Mouse (Mus musculus): ENCODE results near the gene Utp4. TPM values are rescaled to one million over a fixed set of nuclear protein-coding genes. Genes with fewer than 3 reads are reported as not detected.

The Utp4 gene
- 21.1 and 25.5 TPM in 2 replicates for total RNA-seq (2014; rRNA removed)
- 28.7 and 29.5 TPM in 2 replicates for polyA plus RNA-seq (2015; fragmentation: Nextera tagmentation; extraction: Ambion mirVana)

DNA sequence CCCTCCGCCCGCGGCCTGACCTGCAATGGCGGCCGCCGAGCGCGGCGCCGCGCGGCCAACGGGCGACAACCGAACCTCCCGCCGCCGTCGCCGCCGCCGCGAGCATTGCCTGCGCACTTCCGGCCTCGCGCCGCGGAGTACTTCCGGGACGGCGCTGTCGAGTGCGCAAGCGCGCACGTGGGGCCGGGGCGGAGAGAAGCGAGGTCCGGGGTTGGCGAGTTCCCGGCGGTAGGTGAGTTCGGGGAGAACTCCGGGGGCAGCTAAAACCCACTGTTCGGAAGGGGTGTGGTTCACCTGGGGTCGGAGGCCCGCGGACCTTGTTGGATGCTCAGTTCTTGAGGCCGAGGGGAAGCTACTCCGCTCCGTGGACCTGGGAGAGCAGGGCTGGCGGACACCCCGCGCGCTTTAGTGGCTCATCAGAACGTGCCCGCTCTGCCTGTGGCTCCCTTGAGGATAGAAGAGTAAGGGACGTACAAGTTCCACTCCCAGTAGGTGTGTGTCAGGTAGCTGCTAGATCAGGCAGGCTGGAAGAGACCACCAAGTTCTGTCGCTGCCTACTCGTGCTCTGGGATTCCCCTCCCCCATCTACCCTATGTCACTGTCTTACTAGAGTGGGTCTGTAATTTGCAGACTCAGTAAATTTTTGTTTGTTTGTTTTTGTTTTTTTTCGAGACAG lies at the start of gene Utp4:
Gene Utp4, plus strand, starts transcription at position 156 of the 676 bp plus-strand sequence.
- Histone ChIP-seq H3K27ac (peak within 1 kb of the TSS; percentile 93), H3K27me3 (ENCODE audit: insufficient read depth, low read length) (no peaks in the 10 kb centered on the region), H3K4me2 (ENCODE audit: low read depth, low read length) (peak within 1 kb of the TSS; percentile 90), H3K9me3 (ENCODE audit: low read length) (no peaks in the 10 kb centered on the region), H3K4me3 (ENCODE audit: low read length) (peak within 1 kb of the TSS; percentile 91), H3K4me1 (ENCODE audit: insufficient read depth, low read length) (no peaks in the 10 kb centered on the region), H3K36me3 (ENCODE audit: insufficient read depth, low read length) (peaks cover 4% of the 10 kb centered on the region; the same call in 1 of the 2 replicates), H3K9ac (replicated peaks; ENCODE audit: low read length) (peak within 1 kb of the TSS; percentile 93)
- ATAC-seq (peak; percentile 96), DNase-seq (ENCODE audit: low spot score) (peak; percentile 95)
- no peak for TF ChIP-seq CTCF (IDR thresholded peaks at IDR 0.05; ENCODE audit: low read depth)
- under 1% methylated on average over 63 of the region's 63 CpGs for WGBS

DNA sequence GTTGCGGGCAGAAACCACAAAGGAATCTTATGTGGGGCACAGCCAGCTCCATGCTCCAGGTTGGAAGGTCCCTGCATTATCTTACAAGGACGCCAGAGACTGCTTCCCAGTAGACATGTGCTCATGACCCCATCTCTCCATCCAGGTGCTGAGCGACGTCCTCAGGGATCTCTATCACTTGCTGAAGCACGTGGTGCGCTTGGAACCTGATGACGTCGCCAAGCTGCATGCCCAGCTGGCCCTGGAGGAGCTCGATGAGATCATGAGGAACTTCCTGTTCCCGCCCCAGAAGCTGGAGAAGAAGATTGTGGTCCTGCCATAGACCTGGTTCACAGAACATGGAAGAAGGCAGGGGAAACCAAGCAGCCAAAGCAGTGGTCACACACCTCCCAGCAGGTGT lies 43.4 kb upstream of the Utp4 start:
- 88% methylated on average over 10 of the region's 10 CpGs for WGBS
- no peak overlapping the region for H3K4me2 ChIP-seq (ENCODE audit: low read depth, low read length)
- no peaks in the 10 kb centered on the region for H3K4me1 ChIP-seq (ENCODE audit: insufficient read depth, low read length)
- H3K9me3 ChIP-seq (ENCODE audit: low read length), result no peaks in the 10 kb centered on the region
- no peak overlapping the region for H3K4me3 ChIP-seq (ENCODE audit: low read length)
- no peak overlapping the region for H3K9ac ChIP-seq (replicated peaks; ENCODE audit: low read length)
- TF ChIP-seq CTCF (IDR thresholded peaks at IDR 0.05; ENCODE audit: low read depth), result no peak
- H3K36me3 ChIP-seq (ENCODE audit: insufficient read depth, low read length), result no peaks in the 10 kb centered on the region
- H3K27ac ChIP-seq, result no peak overlapping the region
- no peak for ATAC-seq
- H3K27me3 ChIP-seq (ENCODE audit: insufficient read depth, low read length), result no peaks in the 10 kb centered on the region
- DNase-seq (ENCODE audit: low spot score), result no peak

DNA sequence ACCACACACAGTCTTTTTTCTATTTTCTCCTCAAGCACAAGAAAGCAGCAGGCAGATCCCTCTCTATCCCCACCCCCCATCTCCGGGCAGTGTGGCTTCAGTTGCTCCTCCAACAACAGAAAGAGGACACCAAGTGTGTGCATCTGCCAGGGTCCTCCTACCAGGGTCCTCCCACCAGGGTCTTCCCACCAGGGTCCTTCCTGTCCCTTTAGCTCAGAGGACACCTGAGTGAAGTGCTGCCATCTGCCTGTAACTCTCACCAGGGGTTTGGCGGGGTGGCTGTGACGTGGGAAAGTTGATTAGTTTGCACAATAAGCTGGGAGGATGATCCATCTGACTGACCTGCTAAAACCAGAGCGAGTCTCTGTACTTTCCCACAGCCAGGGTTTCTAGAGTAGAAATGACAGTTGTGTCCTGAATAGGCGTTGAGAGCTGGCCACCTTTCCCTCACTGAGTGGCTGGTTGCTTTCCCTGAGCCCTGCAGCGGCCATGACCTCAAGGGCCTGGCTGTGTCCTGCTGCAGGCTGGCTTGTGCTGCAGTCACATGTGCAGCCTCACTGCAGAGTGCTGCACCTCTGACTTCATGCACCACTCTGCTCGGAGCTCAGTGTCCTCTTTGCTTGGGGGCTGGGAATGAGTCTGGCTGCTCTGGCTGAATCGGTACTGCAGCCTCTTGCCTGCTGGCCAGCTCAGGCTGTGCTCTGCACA lies 38.7 kb upstream of the Utp4 start:
- H3K9ac ChIP-seq (replicated peaks; ENCODE audit: low read length), result no peak overlapping the region
- H3K4me1 ChIP-seq (ENCODE audit: insufficient read depth, low read length), result no peaks in the 10 kb centered on the region
- ATAC-seq, result peak; percentile 51; the same call in 1 of the 2 replicates
- H3K27ac ChIP-seq, result no peak overlapping the region
- H3K36me3 ChIP-seq (ENCODE audit: insufficient read depth, low read length), result no peaks in the 10 kb centered on the region
- H3K9me3 ChIP-seq (ENCODE audit: low read length), result no peaks in the 10 kb centered on the region
- no peaks in the 10 kb centered on the region for H3K27me3 ChIP-seq (ENCODE audit: insufficient read depth, low read length)
- H3K4me3 ChIP-seq (ENCODE audit: low read length), result no peak overlapping the region
- no peak overlapping the region for H3K4me2 ChIP-seq (ENCODE audit: low read depth, low read length)
- 41% methylated on average over 8 of the region's 8 CpGs for WGBS
- DNase-seq (ENCODE audit: low spot score), result no peak
- peak; percentile 32 for TF ChIP-seq CTCF (IDR thresholded peaks at IDR 0.05; ENCODE audit: low read depth)

DNA sequence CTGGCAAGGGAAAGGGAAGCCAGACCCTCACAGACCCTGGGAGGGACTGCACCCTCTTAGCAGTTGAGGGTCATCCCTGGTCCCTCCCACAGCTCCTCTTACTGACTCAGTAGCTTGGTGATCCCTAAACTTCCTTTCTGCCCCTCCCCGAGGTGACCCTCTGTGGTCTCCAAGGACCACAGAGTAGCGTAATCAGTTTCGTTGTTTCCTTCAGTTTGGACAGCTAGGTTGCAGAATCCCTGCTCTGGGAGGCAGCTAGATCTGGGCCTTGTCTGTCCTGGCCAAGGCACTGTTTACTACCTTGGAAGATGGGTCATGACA lies 38.2 kb upstream of the Utp4 start:
- ATAC-seq, result 0 out of 2 replicates have a peak, but pooled peaks have one; percentile 10
- 81% methylated on average over 3 of the region's 3 CpGs for WGBS

DNA sequence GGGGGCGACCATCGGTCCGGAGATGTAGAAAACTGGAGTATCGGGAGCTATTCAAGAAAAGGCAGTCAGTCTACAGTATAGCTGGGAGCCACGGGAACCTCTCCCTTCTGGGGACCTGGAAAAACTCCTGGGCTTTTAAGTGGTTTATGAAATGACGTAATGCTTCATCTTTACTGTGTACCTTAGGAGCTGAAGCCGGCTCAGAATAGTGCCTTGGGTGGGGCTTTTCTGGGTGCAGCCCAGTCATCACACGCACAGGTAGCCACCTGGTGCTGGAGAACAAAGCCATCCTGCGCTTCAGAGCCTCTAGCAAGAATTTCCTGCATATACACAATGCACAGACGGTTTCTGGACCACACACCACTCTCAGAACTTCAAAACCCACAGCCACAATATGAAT lies 30.6 kb upstream of the Utp4 start:
- no peak for ATAC-seq
- Histone ChIP-seq H3K36me3 (ENCODE audit: insufficient read depth, low read length) (no peaks in the 10 kb centered on the region), H3K4me2 (ENCODE audit: low read depth, low read length) (no peak overlapping the region), H3K9ac (replicated peaks; ENCODE audit: low read length) (no peak overlapping the region), H3K27ac (no peak overlapping the region), H3K9me3 (ENCODE audit: low read length) (no peaks in the 10 kb centered on the region), H3K27me3 (ENCODE audit: insufficient read depth, low read length) (no peaks in the 10 kb centered on the region), H3K4me3 (ENCODE audit: low read length) (no peak overlapping the region), H3K4me1 (ENCODE audit: insufficient read depth, low read length) (no peaks in the 10 kb centered on the region)
- no peak for DNase-seq (ENCODE audit: low spot score)
- TF ChIP-seq CTCF (IDR thresholded peaks at IDR 0.05; ENCODE audit: low read depth), result no peak
- WGBS, result 90% methylated on average over 10 of the region's 10 CpGs

More for the DNA sequence above, 38.2 kb upstream of the Utp4 start:
- H3K36me3 ChIP-seq (ENCODE audit: insufficient read depth, low read length), result no peaks in the 10 kb centered on the region
- no peaks in the 10 kb centered on the region for H3K27me3 ChIP-seq (ENCODE audit: insufficient read depth, low read length)
- no peaks in the 10 kb centered on the region for H3K4me1 ChIP-seq (ENCODE audit: insufficient read depth, low read length)
- no peak for TF ChIP-seq CTCF (IDR thresholded peaks at IDR 0.05; ENCODE audit: low read depth)
- no peaks in the 10 kb centered on the region for H3K9me3 ChIP-seq (ENCODE audit: low read length)
- no peak overlapping the region for H3K4me3 ChIP-seq (ENCODE audit: low read length)
- no peak overlapping the region for H3K27ac ChIP-seq
- H3K9ac ChIP-seq (replicated peaks; ENCODE audit: low read length), result no peak overlapping the region
- no peak for DNase-seq (ENCODE audit: low spot score)
- no peak overlapping the region for H3K4me2 ChIP-seq (ENCODE audit: low read depth, low read length)

DNA sequence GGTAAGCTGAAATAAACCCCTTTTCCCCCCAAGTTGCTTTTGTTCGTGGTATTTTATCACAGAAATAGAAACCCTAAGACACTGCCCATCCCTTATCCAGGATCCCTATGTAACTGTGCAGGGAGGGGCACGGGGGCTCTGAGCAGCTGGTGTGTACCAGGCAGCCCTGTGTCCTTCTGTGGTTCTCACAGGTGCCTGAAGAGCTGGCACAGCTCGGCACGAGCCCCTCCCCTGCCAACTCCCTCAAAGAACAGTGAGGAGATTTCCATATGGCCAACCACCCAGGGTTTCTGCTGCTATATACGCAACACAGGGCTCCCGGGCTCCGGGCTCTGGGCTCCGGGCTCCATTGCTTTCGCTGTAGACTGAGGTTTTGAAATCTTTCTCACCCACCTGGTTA lies 28.1 kb upstream of the Utp4 start:
- Histone ChIP-seq H3K4me3 (ENCODE audit: low read length) (no peak overlapping the region), H3K27ac (no peak overlapping the region), H3K9me3 (ENCODE audit: low read length) (no peaks in the 10 kb centered on the region), H3K4me1 (ENCODE audit: insufficient read depth, low read length) (no peaks in the 10 kb centered on the region), H3K36me3 (ENCODE audit: insufficient read depth, low read length) (no peaks in the 10 kb centered on the region), H3K9ac (replicated peaks; ENCODE audit: low read length) (no peak overlapping the region), H3K4me2 (ENCODE audit: low read depth, low read length) (no peak overlapping the region), H3K27me3 (ENCODE audit: insufficient read depth, low read length) (no peaks in the 10 kb centered on the region)
- peak; percentile 49; the same call in 1 of the 2 replicates for ATAC-seq
- TF ChIP-seq CTCF (IDR thresholded peaks at IDR 0.05; ENCODE audit: low read depth), result no peak
- 68% methylated on average over 9 of the region's 9 CpGs for WGBS
- peak; percentile 13 for DNase-seq (ENCODE audit: low spot score)

DNA sequence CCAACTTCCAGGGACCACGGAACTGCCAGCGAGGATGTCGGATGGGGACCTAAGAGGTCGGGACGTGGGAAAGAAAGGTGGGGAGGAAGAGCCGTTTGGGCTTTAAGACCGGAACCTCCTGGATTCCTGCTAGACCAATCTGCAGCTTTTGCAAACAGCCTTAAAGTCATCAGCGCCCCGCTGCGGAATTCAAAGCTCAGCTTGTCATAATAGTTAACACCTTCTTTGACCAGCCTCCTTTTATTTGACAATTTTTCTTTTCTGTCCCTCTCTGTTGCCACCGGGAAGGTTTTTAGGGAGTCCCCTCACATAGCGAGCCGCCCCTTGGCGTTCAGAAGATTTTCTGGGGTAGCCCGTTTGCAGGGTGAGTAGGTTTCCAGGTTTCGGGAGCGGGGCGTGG lies 23.4 kb upstream of the Utp4 start, which contains the start of gene Has3:
Gene Has3, plus strand, starts transcription at position 192 of the 400 bp plus-strand sequence.
- DNase-seq (ENCODE audit: low spot score), result peak; percentile 68
- Histone ChIP-seq H3K4me3 (ENCODE audit: low read length) (peak within 1 kb of the TSS; percentile 69), H3K27me3 (ENCODE audit: insufficient read depth, low read length) (no peaks in the 10 kb centered on the region), H3K9ac (replicated peaks; ENCODE audit: low read length) (peak within 1 kb of the TSS; percentile 64), H3K9me3 (ENCODE audit: low read length) (no peaks in the 10 kb centered on the region), H3K4me2 (ENCODE audit: low read depth, low read length) (peak within 1 kb of the TSS; percentile 99), H3K27ac (peak within 1 kb of the TSS; percentile 66), H3K36me3 (ENCODE audit: insufficient read depth, low read length) (no peaks in the 10 kb centered on the region), H3K4me1 (ENCODE audit: insufficient read depth, low read length) (peaks cover 17% of the 10 kb centered on the region)
- ATAC-seq, result no peak
- WGBS, result 2% methylated on average over 18 of the region's 18 CpGs
- TF ChIP-seq CTCF (IDR thresholded peaks at IDR 0.05; ENCODE audit: low read depth), result peak; percentile 21; the same call in 1 of the 2 replicates

Data from hindbrain, postnatal 0 days (tissue).